Mouse (Mus musculus): ENCODE results near the gene A430078G23Rik.
"Not testable (repeated sequence)": the region's sequence is repeated elsewhere in the genome, so short reads cannot be mapped to it uniquely, and the experiment has no call there.

The A430078G23Rik gene

GRCm38 (mm10) chr8:3353189-3353810 lies at the start of gene A430078G23Rik:
A430078G23Rik (plus strand) TSS chr8:3353415.
- no peak for DNase-seq (ENCODE audit: low spot score)

GRCm38 (mm10) chr8:3308205-3308800 lies 44.9 kb upstream of the A430078G23Rik start:
- DNase-seq (ENCODE audit: low spot score) = not testable (repeated sequence)

- DNase-seq (ENCODE audit: low spot score) = no peak
These were observed 43.6 kb upstream of the A430078G23Rik start for GRCm38 (mm10) chr8:3309636-3310035.

GRCm38 (mm10) chr8:3311482-3311881 lies 41.7 kb upstream of the A430078G23Rik start:
- no peak for DNase-seq (ENCODE audit: low spot score)

- DNase-seq (ENCODE audit: low spot score) = not testable (repeated sequence)
These were observed 39.8 kb upstream of the A430078G23Rik start for GRCm38 (mm10) chr8:3313417-3313816.

GRCm38 (mm10) chr8:3313843-3314242 lies 39.4 kb upstream of the A430078G23Rik start:
- DNase-seq (ENCODE audit: low spot score) = peak; percentile 60

GRCm38 (mm10) chr8:3314345-3314744 lies 38.9 kb upstream of the A430078G23Rik start:
- DNase-seq (ENCODE audit: low spot score) = no peak

- DNase-seq (ENCODE audit: low spot score) = no peak
These were observed 36.6 kb upstream of the A430078G23Rik start for GRCm38 (mm10) chr8:3316585-3316984.

- not testable (repeated sequence) for DNase-seq (ENCODE audit: low spot score)
These were observed 33.9 kb upstream of the A430078G23Rik start for GRCm38 (mm10) chr8:3319267-3319666.

- no peak for DNase-seq (ENCODE audit: low spot score)
These were observed 29.0 kb upstream of the A430078G23Rik start for GRCm38 (mm10) chr8:3324253-3324652.

- no peak for DNase-seq (ENCODE audit: low spot score)
These were observed 26.2 kb upstream of the A430078G23Rik start for GRCm38 (mm10) chr8:3327056-3327455.

- no peak for DNase-seq (ENCODE audit: low spot score)
These were observed 25.5 kb upstream of the A430078G23Rik start for GRCm38 (mm10) chr8:3327538-3328245.

GRCm38 (mm10) chr8:3330662-3331061 lies 22.6 kb upstream of the A430078G23Rik start:
- peak; percentile 88 for DNase-seq (ENCODE audit: low spot score)

GRCm38 (mm10) chr8:3331692-3332091 lies 21.5 kb upstream of the A430078G23Rik start:
- DNase-seq (ENCODE audit: low spot score) = no peak

GRCm38 (mm10) chr8:3335881-3336280 lies 17.3 kb upstream of the A430078G23Rik start:
- no peak for DNase-seq (ENCODE audit: low spot score)

- peak; percentile 70 for DNase-seq (ENCODE audit: low spot score)
These were observed 16.3 kb upstream of the A430078G23Rik start for GRCm38 (mm10) chr8:3336658-3337524.

GRCm38 (mm10) chr8:3337525-3337824 lies 15.7 kb upstream of the A430078G23Rik start:
- not testable (repeated sequence) for DNase-seq (ENCODE audit: low spot score)

GRCm38 (mm10) chr8:3337971-3338370 lies 15.2 kb upstream of the A430078G23Rik start:
- no peak for DNase-seq (ENCODE audit: low spot score)

- DNase-seq (ENCODE audit: low spot score) = not testable (repeated sequence)
These were observed 12.5 kb upstream of the A430078G23Rik start for GRCm38 (mm10) chr8:3340711-3341110.

GRCm38 (mm10) chr8:3345337-3345736 lies 7.9 kb upstream of the A430078G23Rik start:
- no peak for DNase-seq (ENCODE audit: low spot score)

- no peak for DNase-seq (ENCODE audit: low spot score)
These were observed 6.4 kb upstream of the A430078G23Rik start for GRCm38 (mm10) chr8:3346691-3347413.

Measured in adipocyte (in vitro differentiated cells).